ENCODE assay signal across 8 mouse cellular contexts in the genomic region with DNA sequence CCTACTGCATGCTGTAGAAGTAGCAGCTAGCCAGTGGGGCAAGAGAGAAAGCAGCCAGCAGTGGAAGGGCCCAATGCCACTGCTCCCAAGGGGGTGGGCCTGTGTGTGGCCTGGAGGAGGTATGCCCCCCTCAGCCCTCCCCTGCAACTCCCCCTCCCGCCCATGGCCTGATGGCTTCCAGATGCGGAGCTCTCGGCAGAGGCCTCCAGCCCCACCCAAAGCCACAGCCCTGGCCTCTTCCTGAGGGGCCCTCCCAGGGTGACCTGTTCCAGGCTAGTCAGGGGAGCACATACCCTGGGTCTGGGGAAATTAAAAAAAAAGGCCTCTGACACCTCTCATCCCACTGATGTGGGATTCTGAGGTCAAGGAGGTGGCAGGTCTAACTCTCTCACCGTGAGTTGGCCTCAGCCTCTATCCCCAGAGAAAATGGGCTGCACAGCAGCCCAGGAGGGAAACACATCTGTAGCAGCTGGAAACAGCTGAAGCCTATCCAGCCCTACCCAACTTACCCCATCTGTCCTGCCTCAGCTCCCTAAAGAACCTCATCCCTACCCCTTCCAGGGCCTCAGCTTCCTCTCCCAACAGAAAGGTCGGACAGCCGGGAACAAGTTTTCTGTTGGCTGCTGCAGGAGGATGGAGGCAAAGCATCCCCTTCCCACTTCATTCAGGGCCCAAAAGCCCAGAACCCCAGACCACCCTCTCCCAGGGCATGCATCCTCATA. TPM values are rescaled to one million over a fixed set of nuclear protein-coding genes. Genes with fewer than 3 reads are reported as not detected.
DNase-seq lines count a peak whose midpoint lies in the region; ATAC-seq and TF ChIP-seq lines count a peak whose summit lies in the region.

No protein-coding gene starts in this region.

- no peak overlapping the region for H3K4me3 ChIP-seq in lung, adult 2 months (replicated peaks; ENCODE audit: extremely low read depth, low read depth, low read length)
- no peak overlapping the region for H3K4me3 ChIP-seq in heart, embryonic 15.5 days
- peak overlapping the region; percentile 48 for H3K4me3 ChIP-seq in liver, embryonic 15.5 days (replicated peaks)

- intact Hi-C loops in left cerebral cortex, postnatal 14 days (cut with DNase I): loop anchor here (5.0 kb wide), 2 partner anchors 54 to 109 kb away; no protein-coding TSS in a partner anchor

- no peak for TF ChIP-seq POLR2A in lung, adult 2 months (IDR thresholded peaks at IDR 0.05; ENCODE audit: borderline replicate concordance, extremely low read depth, low read depth, low read length)

- no peaks in the 10 kb centered on the region for H3K9me3 ChIP-seq in heart, embryonic 15.5 days (replicated peaks)
- no peaks in the 10 kb centered on the region for H3K9me3 ChIP-seq in liver, embryonic 15.5 days (replicated peaks)

- H3K4me2 ChIP-seq in heart, embryonic 15.5 days: no peak overlapping the region; the same call in 1 of the 2 replicates
- H3K4me2 ChIP-seq in liver, embryonic 15.5 days: peak overlapping the region; percentile 87

- DNase-seq in lung, postnatal 10 days: peak; percentile 42
- DNase-seq in lung, adult 2 months: no peak
- peak; percentile 87 for DNase-seq in embryo, embryonic 11 days
- no peak for DNase-seq in frontal cortex, postnatal 36 days (ENCODE audit: low spot score in 2 of 2)
- DNase-seq in right cerebral cortex, postnatal 25 days: no peak
- DNase-seq in left cerebral cortex, postnatal 14 days (ENCODE audit: low spot score in 2 of 2): no peak

- TF ChIP-seq CTCF in lung, adult 2 months (IDR thresholded peaks at IDR 0.05; ENCODE audit: insufficient read depth, low read length): no peak

- H3K27ac ChIP-seq in heart, embryonic 15.5 days: peak overlapping the region; percentile 10; the same call in 1 of the 2 replicates
- peak overlapping the region; percentile 86 for H3K27ac ChIP-seq in liver, embryonic 15.5 days (replicated peaks)

- 63% methylated on average over 6 of the region's 6 CpGs for WGBS in lung, adult 2 months
- WGBS in heart, embryonic 15.5 days: 27% methylated on average over 6 of the region's 6 CpGs
- WGBS in liver, embryonic 15.5 days (ENCODE audit: insufficient replicate concordance): 11% methylated on average over 6 of the region's 6 CpGs

- H3K36me3 ChIP-seq in heart, embryonic 15.5 days: peaks cover 5% of the 10 kb centered on the region
- H3K36me3 ChIP-seq in liver, embryonic 15.5 days (replicated peaks): peaks cover 25% of the 10 kb centered on the region

- ATAC-seq in heart, embryonic 15.5 days (replicated peaks; ENCODE audit: insufficient number of reproducible peaks, insufficient read depth, low FRiP score, low read depth): 0 out of 2 replicates have a peak, but pooled peaks have one; percentile 40
- ATAC-seq in liver, embryonic 15.5 days (ENCODE audit: insufficient read depth): peak; percentile 86

- peak overlapping the region; percentile 11; the same call in 1 of the 2 replicates for H3K9ac ChIP-seq in heart, embryonic 15.5 days
- H3K9ac ChIP-seq in liver, embryonic 15.5 days: peak overlapping the region; percentile 59

- no peaks in the 10 kb centered on the region for H3K27me3 ChIP-seq in heart, embryonic 15.5 days
- no peaks in the 10 kb centered on the region for H3K27me3 ChIP-seq in liver, embryonic 15.5 days

- no peaks in the 10 kb centered on the region for H3K4me1 ChIP-seq in lung, adult 2 months (ENCODE audit: control insufficient read depth, insufficient read depth, low read length)
- peaks cover 45% of the 10 kb centered on the region for H3K4me1 ChIP-seq in heart, embryonic 15.5 days (replicated peaks)
- H3K4me1 ChIP-seq in liver, embryonic 15.5 days (replicated peaks): peaks cover 73% of the 10 kb centered on the region

RNA-seq across cellular contexts. Expression of a gene that starts 6.7 kb away (rescaled TPM):
- 6.0 and 6.9 TPM in 2 replicates for polyA plus RNA-seq in lung, adult 2 months (2012; rRNA removed)
- polyA plus RNA-seq in heart, embryonic 15.5 days (2015; fragmentation: Nextera tagmentation; extraction: Ambion mirVana): 5.6 and 7.1 TPM in 2 replicates
- 5.6 and 6.4 TPM in 2 replicates for polyA plus RNA-seq in liver, embryonic 15.5 days (2015; fragmentation: Nextera tagmentation; extraction: Ambion mirVana)
- total RNA-seq in left cerebral cortex, postnatal 14 days (2021): 1 to 10 TPM; 2.8 to 3.1 TPM

RNA-seq across cellular contexts. Expression of a gene that starts 11.4 kb away (rescaled TPM):
- 3.6 and 12.6 TPM in 2 replicates for polyA plus RNA-seq in lung, adult 2 months (2012; rRNA removed)
- polyA plus RNA-seq in heart, embryonic 15.5 days (2015; fragmentation: Nextera tagmentation; extraction: Ambion mirVana): 227 and 253 TPM in 2 replicates
- 3.2 and 5.3 TPM in 2 replicates for polyA plus RNA-seq in liver, embryonic 15.5 days (2015; fragmentation: Nextera tagmentation; extraction: Ambion mirVana)
- total RNA-seq in left cerebral cortex, postnatal 14 days (2021): 10 to 100 TPM; 14.2 to 18.8 TPM

RNA-seq across cellular contexts. Expression of a gene that starts 41.5 kb away (rescaled TPM):
- polyA plus RNA-seq in lung, adult 2 months (2012; rRNA removed): 66.5 and 76.4 TPM in 2 replicates
- polyA plus RNA-seq in heart, embryonic 15.5 days (2015; fragmentation: Nextera tagmentation; extraction: Ambion mirVana): 17.7 and 17.9 TPM in 2 replicates
- 2.0 and 2.3 TPM in 2 replicates for polyA plus RNA-seq in liver, embryonic 15.5 days (2015; fragmentation: Nextera tagmentation; extraction: Ambion mirVana)
- total RNA-seq in left cerebral cortex, postnatal 14 days (2021): 10 to 100 TPM; 16.3 to 18.0 TPM

Comparison
In these comparisons a context has a peak if more than half of its experiments do, and no peak if none do; other contexts are left out.
1. DNase-seq: peak in lung, postnatal 10 days (single experiment) and embryo, embryonic 11 days (single experiment); none in lung, adult 2 months (single experiment), frontal cortex, postnatal 36 days (0 of 2), right cerebral cortex, postnatal 25 days (single experiment) and left cerebral cortex, postnatal 14 days (0 of 2).
2. RNA of a gene that starts 11.4 kb away (polyA plus RNA-seq): 227 to 253 TPM in heart, embryonic 15.5 days; 3.6 to 12.6 TPM in lung, adult 2 months and 3.2 to 5.3 TPM in liver, embryonic 15.5 days; every median in the first group is over 10 times any median in the second.